Mouse (Mus musculus) MEL (cell line): ENCODE measurements around the gene Fgfr2. TPM values are rescaled to one million over a fixed set of nuclear protein-coding genes. Genes with fewer than 3 reads are reported as not detected.

Source experiments
- DNase-seq: peaks from one replicate; pipeline ENCODE4 v3.0.0; 2011; ENCODE audit warnings: low read depth, low spot score
- H3K27ac ChIP-seq: 2 replicates; pipeline ENCODE4 v1.5.1; 2012; ENCODE audit warnings: low read depth, mild to moderate bottlenecking, control low read depth, low read length, moderate library complexity; ENCODE audit not compliant: control insufficient read depth
- H3K27me3 ChIP-seq, 2 experiments: fragments of 150-350 bp in 1 of 2; sonication (generic) in 1 of 2; 2 replicates each; pipeline ENCODE4 v1.6.1; 2012; ENCODE audit warnings: low read length in 2 of 2, mild to moderate bottlenecking in 2 of 2, improper control_type of control experiment in 1 of 2, moderate library complexity in 1 of 2; ENCODE audit not compliant: insufficient read depth in 2 of 2, control insufficient read depth in 1 of 2
- H3K36me3 ChIP-seq, 2 experiments: 2 replicates each; pipeline ENCODE4 v1.6.1; 2012 to 2014; ENCODE audit warnings: low read length in 2 of 2, improper control_type of control experiment in 1 of 2, inconsistent platforms in 1 of 2, mild to moderate bottlenecking in 1 of 2; ENCODE audit not compliant: insufficient read depth in 2 of 2, control insufficient read depth in 1 of 2
- H3K4me1 ChIP-seq, 2 experiments: fragments of 150-350 bp in 1 of 2; sonication (generic) in 1 of 2; 2 replicates each; pipeline ENCODE4 v1.6.1; 2012; ENCODE audit warnings: low read length in 2 of 2, improper control_type of control experiment in 1 of 2, mild to moderate bottlenecking in 1 of 2; ENCODE audit not compliant: insufficient read depth in 2 of 2, control insufficient read depth in 1 of 2
- H3K4me3 ChIP-seq, 2 experiments: fragments of 150-350 bp in 1 of 2; sonication (generic) in 1 of 2; 2 replicates each; pipeline ENCODE4 v1.5.1; 2012; ENCODE audit warnings: low read depth in 2 of 2, low read length in 2 of 2, mild to moderate bottlenecking in 2 of 2, moderate library complexity in 2 of 2, control low read depth in 1 of 2, improper control_type of control experiment in 1 of 2; ENCODE audit not compliant: control insufficient read depth in 1 of 2, insufficient read depth in 1 of 2
- H3K79me2 ChIP-seq: 2 replicates; pipeline ENCODE4 v1.6.1; 2012; ENCODE audit warnings: mild to moderate bottlenecking, low read length, moderate library complexity; ENCODE audit not compliant: control insufficient read depth, poor library complexity, insufficient read depth
- H3K9ac ChIP-seq: 2 replicates; pipeline ENCODE4 v1.6.1; 2012; ENCODE audit warnings: low read depth, mild to moderate bottlenecking, control low read depth, low read length, moderate library complexity; ENCODE audit not compliant: control insufficient read depth, poor library complexity, severe bottlenecking
- H3K9me3 ChIP-seq: fragments of 150-350 bp; sonication (generic); replicated peaks from 2 replicates; pipeline ENCODE4 v1.6.1; 2012; ENCODE audit warnings: mild to moderate bottlenecking, low read length, improper control_type of control experiment, moderate library complexity; ENCODE audit not compliant: insufficient read depth
- BHLHE40 ChIP-seq: IDR thresholded peaks from 2 replicates; pipeline ENCODE4 v1.6.1; 2012; ENCODE audit warnings: low read depth, mild to moderate bottlenecking, inconsistent platforms, low read length, improper control_type of control experiment, borderline replicate concordance
- CHD2 ChIP-seq: IDR thresholded peaks from 2 replicates; pipeline ENCODE4 v1.6.1; 2011; ENCODE audit warnings: low read length, improper control_type of control experiment
- E2F4 ChIP-seq: IDR thresholded peaks from 2 replicates; pipeline ENCODE4 v1.6.1; 2011; ENCODE audit warnings: low read depth, low read length, improper control_type of control experiment, borderline replicate concordance
- EP300 ChIP-seq, 2 experiments: IDR thresholded peaks; 2 replicates each; pipeline ENCODE4 v1.6.1; 2011; ENCODE audit warnings: improper control_type of control experiment in 2 of 2, low read length in 2 of 2, low read depth in 1 of 2, mild to moderate bottlenecking in 1 of 2
- GABPA ChIP-seq: IDR thresholded peaks from 2 replicates; pipeline ENCODE4 v1.6.1; 2012; ENCODE audit warnings: low read depth, mild to moderate bottlenecking, inconsistent platforms, low read length, improper control_type of control experiment, moderate library complexity
- JUND ChIP-seq: IDR thresholded peaks from 2 replicates; pipeline ENCODE4 v1.6.1; 2011; ENCODE audit warnings: low read depth, mild to moderate bottlenecking, improper control_type of control experiment, low read length
- KAT2A ChIP-seq: conservative IDR thresholded peaks from 2 replicates; pipeline ENCODE4 v1.6.1; 2012; ENCODE audit warnings: low read depth, low read length, improper control_type of control experiment, inconsistent platforms
- MAFK ChIP-seq: IDR thresholded peaks from 2 replicates; pipeline ENCODE4 v1.6.1; 2011; ENCODE audit warnings: low read depth, mild to moderate bottlenecking, low read length, improper control_type of control experiment, borderline replicate concordance
- MAX ChIP-seq: IDR thresholded peaks from 2 replicates; pipeline ENCODE4 v1.6.1; 2011; ENCODE audit warnings: low read length, improper control_type of control experiment
- MYC ChIP-seq: IDR thresholded peaks from 2 replicates; pipeline ENCODE4 v1.6.1; 2011; ENCODE audit warnings: low read depth, mild to moderate bottlenecking, low read length, improper control_type of control experiment, moderate library complexity
- NELFE ChIP-seq: IDR thresholded peaks from 2 replicates; pipeline ENCODE4 v1.6.1; 2011; ENCODE audit warnings: low read depth, low read length, improper control_type of control experiment
- POLR2A ChIP-seq, 2 experiments: IDR thresholded peaks; 2 replicates each; pipeline ENCODE4 v1.6.1; 2011 to 2012; ENCODE audit warnings: low read length in 2 of 2, mild to moderate bottlenecking in 2 of 2, control low read depth in 1 of 2, improper control_type of control experiment in 1 of 2, low read depth in 1 of 2, moderate library complexity in 1 of 2; ENCODE audit not compliant: control insufficient read depth in 1 of 2, insufficient read depth in 1 of 2, poor library complexity in 1 of 2
- POLR2AphosphoS2 ChIP-seq: IDR thresholded peaks from 2 replicates; pipeline ENCODE4 v1.6.1; 2011; ENCODE audit warnings: low read length, improper control_type of control experiment
- RAD21 ChIP-seq: IDR thresholded peaks from 2 replicates; pipeline ENCODE4 v1.6.1; 2011; ENCODE audit warnings: mild to moderate bottlenecking, low read depth, low read length, improper control_type of control experiment
- TAL1 ChIP-seq: IDR thresholded peaks from 2 replicates; pipeline ENCODE4 v1.6.1; 2012; ENCODE audit warnings: mild to moderate bottlenecking, inconsistent platforms, low read length, moderate library complexity, mixed read lengths
- TBP ChIP-seq: IDR thresholded peaks from 2 replicates; pipeline ENCODE4 v1.8.0; 2011; ENCODE audit warnings: low read depth, low read length, improper control_type of control experiment
- UBTF ChIP-seq: IDR thresholded peaks from 2 replicates; pipeline ENCODE4 v1.6.1; 2012; ENCODE audit warnings: low read depth, mild to moderate bottlenecking, inconsistent platforms, low read length, improper control_type of control experiment, moderate library complexity, borderline replicate concordance; ENCODE audit not compliant: insufficient read depth
- USF2 ChIP-seq, 2 experiments: IDR thresholded peaks; 2 replicates each; pipeline ENCODE4 v1.6.1; 2011 to 2012; ENCODE audit warnings: improper control_type of control experiment in 2 of 2, low read length in 2 of 2, borderline replicate concordance in 1 of 2, inconsistent platforms in 1 of 2, low read depth in 1 of 2, mild to moderate bottlenecking in 1 of 2; ENCODE audit not compliant: insufficient read depth in 1 of 2
- ZC3H11A ChIP-seq: IDR thresholded peaks from 2 replicates; pipeline ENCODE4 v1.6.1; 2012; ENCODE audit warnings: low read depth, mild to moderate bottlenecking, inconsistent platforms, low read length, improper control_type of control experiment
- ZKSCAN1 ChIP-seq: IDR thresholded peaks from 2 replicates; pipeline ENCODE4 v1.6.1; 2012; ENCODE audit warnings: low read depth, mild to moderate bottlenecking, inconsistent platforms, low read length, improper control_type of control experiment, moderate library complexity
- ZMIZ1 ChIP-seq: IDR thresholded peaks from 2 replicates; pipeline ENCODE4 v1.6.1; 2012; ENCODE audit warnings: low read depth, mild to moderate bottlenecking, inconsistent platforms, low read length, improper control_type of control experiment, moderate library complexity
- polyA plus RNA-seq, 2 experiments: library from polyadenylated mRNA; stranded (reverse) in 1 of 2; unstranded in 1 of 2; fragments of >175 nt in 1 of 2; fragments of >200 nt in 1 of 2; gene quantifications; 2 replicates each; pipeline versions ENCODE4 v1.2.1 to v1.2.4; 2012; ENCODE audit warnings: low replicate concordance in 2 of 2, low read depth in 1 of 2; ENCODE audit not compliant: insufficient read length in 2 of 2, insufficient read depth in 1 of 2, missing spikeins in 1 of 2
- total RNA-seq: library from RNA; depleted of rRNA; stranded (reverse); fragments of 300-350 nt; gene quantifications from 2 replicates; pipeline ENCODE4 v1.2.3, GENCODE M21; 2012

Gene Fgfr2
- total and polyA plus RNA-seq, 3 experiments: not detected

DNA sequence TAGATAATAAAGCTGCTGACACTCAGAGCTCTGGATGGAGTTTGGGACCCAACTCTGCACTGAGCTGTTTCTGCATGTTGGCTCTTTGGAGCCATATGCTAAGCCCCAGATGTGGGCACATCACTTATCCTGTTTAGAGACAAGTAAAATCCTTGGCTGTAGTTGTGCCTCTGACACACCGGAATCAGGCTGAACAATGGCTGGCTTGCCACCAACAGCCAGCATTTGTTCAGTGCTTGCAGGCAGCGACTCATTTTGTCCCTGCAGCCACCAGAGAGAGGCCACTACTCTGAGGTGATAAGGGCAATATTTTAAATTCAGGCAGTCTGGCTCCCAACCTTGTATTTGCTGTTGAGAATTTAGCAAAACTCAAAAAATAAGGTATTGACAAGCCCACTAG is 454.5 kb downstream of the Fgfr2 start:
- Histone ChIP-seq H3K9me3 (no peaks in the 10 kb centered on the region), H3K9ac (no peak overlapping the region), H3K79me2 (no peaks in the 10 kb centered on the region), H3K4me3 (no peak overlapping the region), H3K27me3 (no peaks in the 10 kb centered on the region), H3K4me1 (peaks cover 9% of the 10 kb centered on the region in 2 experiments), H3K36me3 (peaks cover 0 to 7% of the 10 kb centered on the region in 2 experiments; a peak in 2 of 4 replicates), H3K27ac (no peak overlapping the region)
- TF ChIP-seq ZKSCAN1: no peak
- TF ChIP-seq MAX: no peak
- no peak for DNase-seq

DNA sequence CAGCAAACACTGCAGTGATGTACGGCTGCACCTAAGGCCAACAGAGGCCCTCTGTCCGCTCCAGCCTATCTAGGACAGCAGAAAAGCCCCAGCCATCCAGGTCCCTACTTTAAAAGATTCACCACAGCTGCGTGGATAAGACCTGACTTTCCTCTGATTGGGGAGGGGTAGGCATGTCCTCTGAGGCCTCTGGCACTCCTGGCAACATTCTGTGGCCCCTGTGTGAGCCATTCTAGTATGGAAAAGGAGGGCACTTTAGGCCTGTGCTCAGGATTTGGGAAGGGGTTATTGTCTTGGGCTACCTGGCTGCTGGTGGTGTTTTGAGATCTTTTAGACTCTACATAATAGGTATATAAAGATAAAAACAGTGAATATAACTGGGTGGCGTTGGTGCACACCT is 456.6 kb downstream of the Fgfr2 start:
- no peak for DNase-seq
- TF ChIP-seq GABPA: no peak
- no peak for TF ChIP-seq RAD21
- TF ChIP-seq BHLHE40: no peak
- TF ChIP-seq TAL1: no peak
- Histone ChIP-seq H3K79me2 (no peaks in the 10 kb centered on the region), H3K27ac (no peak overlapping the region), H3K4me3 (no peak overlapping the region), H3K9ac (no peak overlapping the region), H3K4me1 (no peaks in the 10 kb centered on the region), H3K36me3 (no peaks in the 10 kb centered on the region), H3K9me3 (no peaks in the 10 kb centered on the region), H3K27me3 (no peaks in the 10 kb centered on the region)

DNA sequence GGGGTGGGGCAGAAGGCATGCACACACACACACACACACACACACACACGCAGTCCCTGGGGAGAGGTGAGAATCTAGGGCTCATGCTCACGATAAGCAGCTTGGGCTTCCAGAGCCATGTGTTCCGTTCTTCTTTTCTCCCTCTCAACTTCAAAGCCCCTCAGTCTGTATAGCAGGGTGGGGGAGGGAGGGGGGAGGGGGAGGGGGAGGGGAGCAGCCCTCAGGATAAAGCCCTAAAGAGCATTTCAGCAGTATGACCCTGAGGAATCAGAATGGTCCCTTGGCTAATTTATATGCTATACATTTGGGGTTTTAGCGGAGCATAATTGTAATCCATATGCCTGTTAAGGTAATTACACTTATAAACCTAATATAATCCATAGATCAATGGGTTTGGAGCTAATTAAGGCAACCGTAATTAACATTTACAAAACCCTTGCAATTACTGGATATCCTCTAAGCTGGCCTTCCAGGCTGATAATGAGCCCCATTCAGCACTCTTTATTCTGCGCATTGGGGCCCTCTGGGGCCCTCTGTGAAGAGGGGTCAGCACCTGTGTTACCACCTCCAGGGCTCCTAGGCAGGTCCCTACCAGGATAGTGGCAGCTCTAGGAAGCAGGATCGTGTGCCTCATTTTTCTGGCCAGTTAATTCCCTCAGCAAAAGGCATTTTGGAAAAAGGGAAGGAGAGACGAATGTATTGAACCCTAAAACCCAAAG is 457.3 kb downstream of the Fgfr2 start:
- Histone ChIP-seq H3K9me3 (no peaks in the 10 kb centered on the region), H3K9ac (no peak overlapping the region), H3K4me1 (no peaks in the 10 kb centered on the region), H3K27ac (no peak overlapping the region), H3K27me3 (no peaks in the 10 kb centered on the region), H3K4me3 (no peak overlapping the region), H3K36me3 (no peaks in the 10 kb centered on the region), H3K79me2 (no peaks in the 10 kb centered on the region)
- TF ChIP-seq CHD2 (no peak), TBP (no peak), USF2 (IDR thresholded peaks at IDR 0.05; ENCODE audit: borderline replicate concordance in 1 of 2, insufficient read depth in 1 of 2, low read depth in 1 of 2, low read length in 2 of 2) (no peak), MAX (no peak), MAFK (no peak), UBTF (no peak), NELFE (no peak), ZC3H11A (no peak), ZMIZ1 (no peak), MYC (no peak), E2F4 (no peak), JUND (no peak), POLR2AphosphoS2 (no peak), KAT2A (no peak), EP300 (IDR thresholded peaks at IDR 0.05; ENCODE audit: low read depth in 1 of 2, low read length in 2 of 2) (no peak), POLR2A (IDR thresholded peaks at IDR 0.05; ENCODE audit: control insufficient read depth in 1 of 2, insufficient read depth in 1 of 2, low read depth in 1 of 2, low read length in 2 of 2, poor library complexity in 1 of 2) (no peak)
- no peak for DNase-seq
